Mouse (Mus musculus) limb, embryonic 14.5 days (tissue): ENCODE measurements around the gene Col4a3. TPM values are rescaled to one million over a fixed set of nuclear protein-coding genes. Genes with fewer than 3 reads are reported as not detected.

Source experiments
- ATAC-seq: fragments of 200-750 bp; cut with Nextera tagmentation; 2 replicates; pipeline ENCODE4 v1.8.0; 2017; ENCODE audit warnings: low read depth, moderate number of reproducible peaks, moderate TSS enrichment; ENCODE audit not compliant: low FRiP score
- DNase-seq: peaks from one replicate; pipeline ENCODE4 v3.0.0-alpha.2; 2015; ENCODE audit warnings: low spot score
- H3K27ac ChIP-seq: fragments of 300-500 bp; sonication (generic); replicated peaks from 2 replicates; pipeline ENCODE4 v1.5.1; 2014; ENCODE audit warnings: low read depth, mild to moderate bottlenecking, low read length, moderate library complexity, mixed read lengths
- H3K27me3 ChIP-seq: fragments of 300-500 bp; sonication (generic); 2 replicates; pipeline ENCODE4 v1.6.1; 2014; ENCODE audit warnings: low read length, mixed read lengths; ENCODE audit not compliant: control insufficient read depth, insufficient read depth
- H3K36me3 ChIP-seq: fragments of 300-500 bp; sonication (generic); 2 replicates; pipeline ENCODE4 v1.6.1; 2014; ENCODE audit warnings: mild to moderate bottlenecking, low read length, moderate library complexity, mixed read lengths; ENCODE audit not compliant: control insufficient read depth, insufficient read depth
- H3K4me1 ChIP-seq: fragments of 300-500 bp; sonication (generic); 2 replicates; pipeline ENCODE4 v1.6.1; 2014; ENCODE audit warnings: antibody characterized with exemption, low read length, mixed read lengths; ENCODE audit not compliant: control insufficient read depth, insufficient read depth
- H3K4me2 ChIP-seq: fragments of 300-500 bp; sonication (generic); replicated peaks from 2 replicates; pipeline ENCODE4 v1.6.1; 2014; ENCODE audit warnings: low read depth, mild to moderate bottlenecking, low read length, moderate library complexity; ENCODE audit not compliant: severe bottlenecking
- H3K4me3 ChIP-seq: fragments of 300-500 bp; sonication (generic); replicated peaks from 2 replicates; pipeline ENCODE4 v1.5.1; 2014; ENCODE audit warnings: low read length
- H3K9ac ChIP-seq: fragments of 300-500 bp; sonication (generic); 2 replicates; pipeline ENCODE4 v1.6.1; 2014; ENCODE audit warnings: mild to moderate bottlenecking, low read depth, low read length, moderate library complexity; ENCODE audit not compliant: severe bottlenecking
- H3K9me3 ChIP-seq: fragments of 300-500 bp; sonication (generic); 2 replicates; pipeline ENCODE4 v1.6.1; 2016; ENCODE audit warnings: low read length; ENCODE audit not compliant: control insufficient read depth
- POLR2A ChIP-seq: fragments of 200-500 bp; IDR thresholded peaks from 2 replicates; pipeline ENCODE4 v1.8.0; 2012; ENCODE audit warnings: inconsistent platforms, mild to moderate bottlenecking, moderate library complexity, borderline replicate concordance; ENCODE audit not compliant: insufficient read depth, insufficient read length; ENCODE audit errors: extremely low read depth
- WGBS: fragments of 180-500 bp; shearing (Covaris S2); extraction: QIAGEN DNeasy Blood & Tissue Kit; methylation state at CpG from one replicate; pipeline ENCODE4 v1.1.7; 2014; 5-methylcytosine and 5-hydroxymethylcytosine counted together
- polyA plus RNA-seq, 2 experiments: library from polyadenylated mRNA; depleted of rRNA in 1 of 2; stranded (reverse) in 1 of 2; unstranded in 1 of 2; fragments of >200 nt; fragmentation: Nextera tagmentation in 1 of 2; extraction: Ambion mirVana in 1 of 2; gene quantifications; 2 replicates each; pipeline versions ENCODE4 v1.2.1 to v1.2.3; 2012 to 2014

The Col4a3 gene
- polyA plus RNA-seq, 2 experiments = 0.03 to 0.04 TPM

GRCm38 (mm10) chr1:82747714-82748452 is 161.2 kb downstream of the Col4a3 start:
- no peaks in the 10 kb centered on the region for H3K4me1 ChIP-seq
- H3K9ac ChIP-seq = no peak overlapping the region
- H3K9me3 ChIP-seq = no peaks in the 10 kb centered on the region
- ATAC-seq (no peak), DNase-seq (no peak)
- no peak overlapping the region for H3K4me3 ChIP-seq
- no peak overlapping the region for H3K4me2 ChIP-seq
- H3K27ac ChIP-seq = no peak overlapping the region
- peaks cover 39% of the 10 kb centered on the region for H3K36me3 ChIP-seq
- H3K27me3 ChIP-seq = no peaks in the 10 kb centered on the region
- no peak for TF ChIP-seq POLR2A
- WGBS = 88% methylated on average over 2 of the region's 2 CpGs

- ATAC-seq = no peak
- DNase-seq = no peak
- Histone ChIP-seq H3K27ac (no peak overlapping the region), H3K4me1 (no peaks in the 10 kb centered on the region), H3K4me2 (no peak overlapping the region), H3K9me3 (no peaks in the 10 kb centered on the region), H3K9ac (no peak overlapping the region), H3K36me3 (peaks cover 18% of the 10 kb centered on the region), H3K4me3 (no peak overlapping the region), H3K27me3 (no peaks in the 10 kb centered on the region)
- no peak for TF ChIP-seq POLR2A
- 92% methylated on average over 1 of the region's 1 CpGs for WGBS
Observed at GRCm38 (mm10) chr1:82759520-82759919, 172.8 kb downstream of the Col4a3 start.

DNA sequence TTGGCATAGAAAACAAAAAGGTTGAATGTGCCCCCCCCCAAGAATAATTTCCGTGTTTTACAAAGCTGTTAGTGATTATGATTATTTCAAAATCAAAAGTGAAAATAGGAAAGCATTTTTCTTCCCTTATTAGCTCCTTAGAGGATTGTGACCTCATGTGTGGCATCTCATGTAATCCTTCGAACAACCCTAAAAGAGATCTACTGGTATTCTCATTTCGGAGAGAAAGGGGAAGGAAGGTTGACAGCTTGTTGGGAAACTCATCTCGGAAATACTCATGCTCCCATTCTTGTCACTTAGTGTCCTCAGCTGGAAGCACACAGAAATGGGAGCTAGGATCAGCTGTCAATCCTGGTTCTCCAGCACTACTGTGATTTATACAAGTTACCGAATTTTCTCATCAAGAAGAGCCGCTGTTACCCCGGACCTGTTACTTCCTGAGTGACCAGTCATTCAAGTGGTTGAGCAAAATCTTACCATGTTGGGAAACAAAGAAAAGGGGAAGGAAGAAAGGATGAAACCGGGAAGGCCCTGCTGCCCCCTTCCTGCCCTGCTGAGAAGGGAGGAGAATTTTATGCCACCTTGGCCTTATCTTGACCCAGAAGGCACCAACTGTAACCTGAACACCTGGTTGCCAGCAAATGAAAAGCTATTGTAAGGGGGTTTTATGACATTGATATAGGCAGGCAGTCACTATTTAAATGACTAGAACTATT is 174.9 kb downstream of the Col4a3 start:
- H3K4me3 ChIP-seq = no peak overlapping the region
- H3K9me3 ChIP-seq = no peaks in the 10 kb centered on the region
- no peak for ATAC-seq
- no peak overlapping the region for H3K27ac ChIP-seq
- 90% methylated on average over 8 of the region's 8 CpGs for WGBS
- no peak overlapping the region for H3K9ac ChIP-seq
- peaks cover 3% of the 10 kb centered on the region; the same call in 1 of the 2 replicates for H3K36me3 ChIP-seq
- no peak for DNase-seq
- no peak overlapping the region for H3K4me2 ChIP-seq
- TF ChIP-seq POLR2A = no peak
- no peaks in the 10 kb centered on the region for H3K4me1 ChIP-seq
- H3K27me3 ChIP-seq = no peaks in the 10 kb centered on the region

DNA sequence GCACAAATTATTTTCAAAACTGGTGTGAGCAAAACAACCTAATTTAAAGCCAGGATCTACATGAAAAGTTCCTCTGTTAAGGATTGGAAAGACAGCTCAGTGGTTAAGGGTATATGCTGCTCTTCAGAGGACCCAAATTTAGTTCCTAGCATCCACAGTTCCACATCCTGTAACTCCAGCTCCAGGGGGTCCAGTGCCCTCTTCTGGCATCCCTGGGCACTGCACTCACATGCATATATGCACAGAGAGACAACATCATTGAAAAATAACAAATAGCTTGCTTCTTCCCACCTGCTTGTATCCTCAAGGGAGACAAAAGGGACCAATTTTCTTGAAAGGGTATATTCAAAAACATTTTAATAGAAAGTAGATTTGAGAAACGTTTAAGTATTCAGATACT is 175.6 kb downstream of the Col4a3 start:
- no peak for TF ChIP-seq POLR2A
- Histone ChIP-seq H3K27me3 (no peaks in the 10 kb centered on the region), H3K4me1 (no peaks in the 10 kb centered on the region), H3K9me3 (no peaks in the 10 kb centered on the region), H3K4me2 (no peak overlapping the region), H3K9ac (no peak overlapping the region), H3K4me3 (no peak overlapping the region), H3K27ac (no peak overlapping the region), H3K36me3 (peaks cover 3% of the 10 kb centered on the region; the same call in 1 of the 2 replicates)
- 76% methylated on average over 1 of the region's 1 CpGs for WGBS
- DNase-seq (no peak), ATAC-seq (no peak)

DNA sequence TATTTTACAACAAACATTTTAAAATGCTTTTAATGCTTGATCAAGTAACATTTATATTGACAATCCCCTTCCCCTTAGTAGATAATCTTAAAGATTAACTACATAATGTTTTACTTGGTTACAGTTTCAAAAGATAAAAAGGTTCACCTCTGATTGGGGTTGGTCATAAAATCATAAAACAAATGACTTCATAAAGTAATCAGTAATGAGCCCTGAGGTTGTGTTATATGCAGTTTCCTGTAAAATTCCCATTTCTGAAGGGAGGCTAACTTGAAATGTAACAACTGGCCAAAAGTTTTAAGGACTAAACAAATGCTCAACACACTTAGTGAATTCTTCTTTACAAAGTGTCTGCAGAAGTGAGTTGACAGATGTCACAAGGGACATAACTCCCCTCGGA is 179.5 kb downstream of the Col4a3 start:
- 32% methylated on average over 1 of the region's 1 CpGs for WGBS

More for the DNA sequence above, 179.5 kb downstream of the Col4a3 start:
- H3K9ac ChIP-seq = no peak overlapping the region
- DNase-seq = no peak
- no peak overlapping the region for H3K27ac ChIP-seq
- no peaks in the 10 kb centered on the region for H3K9me3 ChIP-seq
- no peaks in the 10 kb centered on the region for H3K27me3 ChIP-seq
- ATAC-seq = no peak
- no peak overlapping the region for H3K4me2 ChIP-seq
- TF ChIP-seq POLR2A = no peak
- H3K4me1 ChIP-seq = no peaks in the 10 kb centered on the region
- no peak overlapping the region for H3K4me3 ChIP-seq
- H3K36me3 ChIP-seq = no peaks in the 10 kb centered on the region; the same call in 1 of the 2 replicates
